Mouse (Mus musculus) embryonic facial prominence, embryonic 11.5 days (tissue): ENCODE results near the gene Gm21987. TPM values are rescaled to one million over a fixed set of nuclear protein-coding genes. Genes with fewer than 3 reads are reported as not detected.

Source experiments
- ATAC-seq: fragments of 200-750 bp; cut with Nextera tagmentation; replicated peaks from 2 replicates; pipeline ENCODE4 v1.8.0; 2017; ENCODE audit warnings: low read depth; ENCODE audit not compliant: insufficient number of reproducible peaks, low FRiP score, low TSS enrichment
- DNase-seq: peaks from one replicate; pipeline ENCODE4 v3.0.0-alpha.2; 2015; ENCODE audit warnings: low spot score
- H3K27ac ChIP-seq: fragments of 300-500 bp; sonication (generic); replicated peaks from 2 replicates; pipeline ENCODE4 v1.5.1; 2014; ENCODE audit warnings: mild to moderate bottlenecking, low read depth, low read length, control low read depth
- H3K27me3 ChIP-seq: fragments of 300-500 bp; sonication (generic); 2 replicates; pipeline ENCODE4 v1.6.1; 2014; ENCODE audit warnings: mild to moderate bottlenecking, low read length, moderate library complexity, mixed read lengths; ENCODE audit not compliant: control insufficient read depth, insufficient read depth
- H3K36me3 ChIP-seq: fragments of 300-500 bp; sonication (generic); replicated peaks from 2 replicates; pipeline ENCODE4 v1.6.1; 2014; ENCODE audit warnings: low read depth, mild to moderate bottlenecking, low read length, moderate library complexity, mixed read lengths; ENCODE audit not compliant: control insufficient read depth, insufficient read depth
- H3K4me1 ChIP-seq: fragments of 300-500 bp; sonication (generic); 2 replicates; pipeline ENCODE4 v1.6.1; 2014; ENCODE audit warnings: low read length, mixed read lengths; ENCODE audit not compliant: control insufficient read depth, insufficient read depth
- H3K4me2 ChIP-seq: fragments of 300-500 bp; sonication (generic); 2 replicates; pipeline ENCODE4 v1.6.1; 2014; ENCODE audit warnings: low read depth, mild to moderate bottlenecking, control low read depth, low read length, moderate library complexity
- H3K4me3 ChIP-seq: fragments of 300-500 bp; sonication (generic); 2 replicates; pipeline ENCODE4 v1.5.1; 2014; ENCODE audit warnings: low read depth, low read length, control low read depth
- H3K9ac ChIP-seq: fragments of 300-500 bp; sonication (generic); replicated peaks from 2 replicates; pipeline ENCODE4 v1.6.1; 2014; ENCODE audit warnings: mild to moderate bottlenecking, control low read depth, low read length
- H3K9me3 ChIP-seq: fragments of 300-500 bp; sonication (generic); replicated peaks from 2 replicates; pipeline ENCODE4 v1.6.1; 2016; ENCODE audit warnings: mild to moderate bottlenecking, low read length, inconsistent platforms, mixed read lengths; ENCODE audit not compliant: control insufficient read depth
- WGBS: fragments of 180-500 bp; shearing (Covaris S2); extraction: QIAGEN DNeasy Blood & Tissue Kit; methylation state at CpG from one replicate; pipeline ENCODE4 v1.1.7; 2014; 5-methylcytosine and 5-hydroxymethylcytosine counted together
- polyA plus RNA-seq: library from polyadenylated mRNA; unstranded; fragments of >200 nt; fragmentation: Nextera tagmentation; extraction: Ambion mirVana; gene quantifications from 2 replicates; pipeline ENCODE4 v1.2.1, GENCODE M21; 2014

Gene Gm21987
- polyA plus RNA-seq, 1 experiment from 2014 or later: 0.69 TPM

DNA sequence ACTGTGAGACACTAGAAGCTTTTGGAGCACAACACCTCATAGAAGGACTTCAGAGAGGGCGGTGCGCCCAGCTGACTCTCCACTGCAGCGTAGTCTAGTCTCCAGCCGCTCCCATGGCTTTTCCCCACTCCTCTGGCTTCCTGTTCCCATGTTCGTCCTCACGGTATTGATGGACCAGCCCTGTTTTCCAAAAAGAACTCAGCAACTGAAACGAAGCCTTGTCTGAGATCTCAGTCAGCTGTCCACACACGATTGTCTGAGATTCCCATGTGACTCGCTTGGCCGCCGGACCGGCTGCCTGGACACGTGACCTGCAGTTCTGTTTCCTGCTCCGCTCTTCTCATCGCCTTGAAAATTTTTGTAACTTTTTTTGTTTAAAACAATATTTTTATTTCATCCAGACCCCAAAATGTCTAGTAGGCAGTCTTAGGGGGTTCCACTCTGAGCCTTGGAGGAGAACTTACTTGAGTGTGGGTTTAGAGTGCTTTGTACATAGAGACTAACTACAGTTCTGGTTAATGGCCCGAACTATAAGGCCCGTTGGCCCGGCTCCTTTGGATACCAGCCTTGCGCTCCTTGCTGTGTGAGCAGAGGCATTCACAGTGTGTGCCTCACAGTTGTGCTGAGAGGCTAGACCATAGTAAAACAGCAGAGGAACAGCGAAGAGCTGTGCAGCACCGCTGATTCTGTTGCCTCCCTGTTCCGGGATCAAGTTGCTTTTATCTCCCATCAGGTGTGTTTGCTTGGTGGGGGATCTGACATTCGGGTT lies 45.5 kb downstream of the Gm21987 start:
- Histone ChIP-seq H3K27ac (no peak overlapping the region), H3K4me3 (no peak overlapping the region), H3K9ac (no peak overlapping the region), H3K4me2 (no peak overlapping the region), H3K36me3 (no peaks in the 10 kb centered on the region), H3K27me3 (no peaks in the 10 kb centered on the region), H3K4me1 (no peaks in the 10 kb centered on the region), H3K9me3 (no peaks in the 10 kb centered on the region)
- ATAC-seq (no peak), DNase-seq (no peak)
- WGBS: 77% methylated on average over 23 of the region's 23 CpGs

DNA sequence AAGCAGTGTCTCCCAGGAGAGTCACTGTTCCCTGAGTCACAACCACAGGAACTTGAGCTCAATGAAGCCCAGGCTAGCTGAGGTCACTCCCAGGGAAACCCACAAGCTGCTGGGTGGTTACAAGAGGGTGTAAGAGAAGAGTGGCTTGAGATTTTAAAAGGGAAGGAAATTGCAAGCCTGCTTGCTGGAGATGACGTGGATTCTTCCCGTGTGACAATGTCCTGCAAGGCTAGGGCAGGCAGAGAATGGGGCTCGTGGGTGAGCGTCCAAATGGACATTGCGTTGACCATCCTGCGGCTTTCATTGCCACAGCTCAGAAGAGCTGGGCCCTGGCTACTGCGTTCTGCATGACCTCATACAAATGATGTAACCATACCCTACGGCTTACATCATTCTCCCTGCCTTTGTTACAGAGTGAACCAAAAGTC lies 47.4 kb downstream of the Gm21987 start:
- Histone ChIP-seq H3K36me3 (no peaks in the 10 kb centered on the region), H3K27ac (no peak overlapping the region), H3K9ac (no peak overlapping the region), H3K4me3 (no peak overlapping the region), H3K4me1 (no peaks in the 10 kb centered on the region), H3K27me3 (no peaks in the 10 kb centered on the region), H3K4me2 (no peak overlapping the region), H3K9me3 (no peaks in the 10 kb centered on the region)
- WGBS: 87% methylated on average over 8 of the region's 8 CpGs
- ATAC-seq (no peak), DNase-seq (no peak)

DNA sequence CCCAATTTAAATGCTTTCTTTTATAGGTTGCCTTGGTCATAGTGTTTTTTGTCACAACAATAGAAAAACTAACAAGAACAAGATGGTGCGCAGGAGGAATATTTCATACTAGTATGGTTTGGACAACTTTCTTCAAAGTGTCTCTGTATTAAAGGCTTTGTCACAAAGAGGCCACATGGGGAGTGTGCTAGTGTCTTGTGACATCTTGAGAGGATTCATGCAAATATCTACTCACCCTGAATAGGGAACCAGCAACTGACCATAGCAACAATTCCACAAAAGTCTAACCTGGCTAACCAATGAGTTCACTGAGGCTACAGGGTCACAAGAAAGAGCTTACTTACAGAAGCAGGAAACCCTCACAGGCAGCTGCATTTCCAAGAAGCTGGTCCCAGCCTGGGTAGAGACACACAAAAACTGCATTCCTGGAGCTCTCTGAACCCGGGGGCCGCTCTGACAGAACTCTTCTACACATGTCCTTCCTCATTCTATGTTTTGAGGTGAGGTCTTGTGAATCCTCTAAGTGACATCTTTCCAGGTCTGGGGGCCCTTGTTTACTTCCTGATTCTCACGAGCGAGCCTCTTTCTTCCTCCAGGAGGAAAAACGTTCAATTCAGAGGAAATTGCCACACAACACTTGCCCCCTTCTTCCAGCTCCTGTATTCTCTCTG lies 48.4 kb downstream of the Gm21987 start:
- no peak overlapping the region for H3K27ac ChIP-seq
- no peak for ATAC-seq
- 67% methylated on average over 6 of the region's 6 CpGs for WGBS
- no peak overlapping the region for H3K4me3 ChIP-seq
- no peak overlapping the region for H3K9ac ChIP-seq
- DNase-seq: no peak
- H3K27me3 ChIP-seq: no peaks in the 10 kb centered on the region
- no peaks in the 10 kb centered on the region for H3K4me1 ChIP-seq
- no peaks in the 10 kb centered on the region for H3K9me3 ChIP-seq
- H3K4me2 ChIP-seq: no peak overlapping the region
- H3K36me3 ChIP-seq: no peaks in the 10 kb centered on the region

DNA sequence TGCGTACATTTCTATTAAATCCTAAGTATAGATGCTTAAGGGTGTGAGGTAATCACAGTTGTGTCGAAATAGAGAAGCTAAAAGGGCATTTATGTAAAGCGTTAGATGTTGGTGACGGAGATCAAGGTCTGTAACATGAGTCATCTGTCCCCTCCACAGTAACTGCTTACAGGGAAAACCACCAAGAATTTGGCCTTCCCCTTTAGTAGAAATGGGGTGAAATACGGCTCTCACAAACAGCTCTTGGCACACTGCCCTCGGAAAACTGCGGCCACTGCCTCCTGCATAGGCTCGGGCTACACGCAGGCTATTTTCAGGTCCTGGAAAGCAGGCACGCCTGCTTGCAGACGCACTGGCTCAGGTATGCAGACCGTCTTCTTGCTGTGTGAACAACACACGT lies 49.3 kb downstream of the Gm21987 start:
- H3K9ac ChIP-seq: no peak overlapping the region
- no peaks in the 10 kb centered on the region for H3K27me3 ChIP-seq
- no peaks in the 10 kb centered on the region for H3K36me3 ChIP-seq
- WGBS: 77% methylated on average over 13 of the region's 13 CpGs
- H3K4me3 ChIP-seq: no peak overlapping the region
- H3K4me1 ChIP-seq: no peaks in the 10 kb centered on the region
- ATAC-seq (no peak), DNase-seq (no peak)
- no peaks in the 10 kb centered on the region for H3K9me3 ChIP-seq
- no peak overlapping the region for H3K27ac ChIP-seq
- H3K4me2 ChIP-seq: no peak overlapping the region

DNA sequence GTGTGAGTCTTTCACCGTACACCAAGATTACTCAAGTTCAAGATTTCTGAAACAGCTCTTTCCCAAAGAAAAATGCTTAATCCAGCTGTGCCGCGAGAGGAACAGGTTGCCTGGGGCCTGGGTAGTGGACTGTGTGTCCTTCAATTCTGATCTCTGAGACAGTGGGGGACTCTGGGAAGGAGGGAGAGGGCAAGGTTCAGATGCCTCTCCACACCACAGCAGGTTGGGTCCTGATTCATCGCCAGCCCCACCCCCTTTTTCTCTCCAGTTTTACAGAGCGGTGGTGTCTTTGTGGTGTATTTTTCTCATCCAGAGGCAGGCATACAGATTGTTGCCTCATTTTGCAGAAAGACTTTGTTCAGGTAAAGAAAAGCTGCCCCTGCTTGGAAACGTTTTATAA lies 51.4 kb downstream of the Gm21987 start:
- Histone ChIP-seq H3K27me3 (no peaks in the 10 kb centered on the region), H3K27ac (no peak overlapping the region), H3K4me1 (no peaks in the 10 kb centered on the region), H3K36me3 (no peaks in the 10 kb centered on the region), H3K9ac (no peak overlapping the region), H3K4me2 (no peak overlapping the region), H3K4me3 (no peak overlapping the region), H3K9me3 (no peaks in the 10 kb centered on the region)
- WGBS: 91% methylated on average over 6 of the region's 6 CpGs
- DNase-seq: no peak
- ATAC-seq: no peak

DNA sequence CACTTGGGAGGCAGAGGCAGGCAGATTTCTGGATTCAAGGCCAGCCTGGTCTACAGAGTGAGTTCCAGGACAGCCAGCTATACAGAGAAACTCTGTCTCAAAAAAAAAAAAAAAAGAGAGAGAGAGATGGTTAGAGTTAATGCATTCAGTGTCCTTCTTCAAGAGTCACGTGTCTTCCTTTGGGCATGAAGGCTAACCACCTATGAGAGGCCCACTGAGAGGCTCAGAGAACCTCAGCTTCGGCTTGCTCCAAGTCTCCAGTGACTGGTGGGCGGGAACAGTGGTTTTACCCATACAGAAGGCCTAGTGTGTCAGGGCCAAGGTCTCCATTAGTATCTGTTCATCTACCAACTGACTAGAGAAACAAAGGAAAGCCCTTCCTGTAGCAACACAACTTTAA lies 52.2 kb downstream of the Gm21987 start:
- Histone ChIP-seq H3K27ac (no peak overlapping the region), H3K4me2 (no peak overlapping the region), H3K9ac (no peak overlapping the region), H3K27me3 (no peaks in the 10 kb centered on the region), H3K4me1 (no peaks in the 10 kb centered on the region), H3K9me3 (no peaks in the 10 kb centered on the region), H3K4me3 (no peak overlapping the region), H3K36me3 (no peaks in the 10 kb centered on the region)
- no peak for DNase-seq
- 69% methylated on average over 3 of the region's 3 CpGs for WGBS
- no peak for ATAC-seq

DNA sequence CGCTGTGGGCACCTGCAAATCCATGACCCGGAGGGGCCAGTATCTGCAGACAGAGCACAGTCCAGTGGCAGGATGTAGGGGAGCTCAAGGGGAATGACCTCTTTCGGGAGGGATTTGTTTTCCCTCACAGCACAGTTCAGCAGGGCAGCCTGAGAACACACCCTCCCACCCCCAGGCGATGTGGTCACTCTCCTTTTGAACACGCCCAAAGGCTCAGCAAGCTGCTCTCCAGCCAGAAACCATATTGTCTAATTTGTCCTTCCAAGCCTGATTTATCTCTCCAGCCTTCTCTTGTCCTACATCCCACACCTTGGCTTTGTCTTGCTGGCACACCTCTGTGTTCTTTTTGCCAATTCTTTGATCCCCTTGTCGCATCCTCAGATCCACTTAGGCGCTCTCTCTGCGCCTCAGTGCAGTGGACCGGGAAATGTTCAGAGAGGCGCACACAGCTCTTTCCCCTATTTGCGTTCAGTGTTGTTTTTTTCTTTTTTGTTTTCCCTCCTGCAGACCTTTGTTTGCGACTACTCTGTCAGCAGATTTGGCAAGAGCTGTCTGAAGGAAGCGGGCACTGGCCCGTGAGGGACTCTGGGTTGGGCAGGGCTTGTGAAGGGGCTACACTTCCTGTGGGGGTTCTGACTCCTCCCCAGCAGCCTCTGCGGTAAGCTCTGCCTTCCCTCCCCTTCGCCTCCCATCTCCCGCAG lies 52.8 kb downstream of the Gm21987 start:
- peak overlapping the region; percentile 50 for H3K9ac ChIP-seq
- H3K9me3 ChIP-seq: no peaks in the 10 kb centered on the region
- H3K4me2 ChIP-seq: peak overlapping the region; percentile 38
- peak overlapping the region; percentile 11; the same call in 1 of the 2 replicates for H3K4me3 ChIP-seq
- H3K27ac ChIP-seq: no peak overlapping the region
- no peaks in the 10 kb centered on the region for H3K4me1 ChIP-seq
- H3K36me3 ChIP-seq: no peaks in the 10 kb centered on the region
- peak; percentile 90 for ATAC-seq
- no peaks in the 10 kb centered on the region for H3K27me3 ChIP-seq
- 10% methylated on average over 17 of the region's 17 CpGs for WGBS
- peak; percentile 69 for DNase-seq
